Mouse (Mus musculus) hindbrain, embryonic 15.5 days (tissue): ENCODE data around the gene Ctcfl. TPM values are rescaled to one million over a fixed set of nuclear protein-coding genes. Genes with fewer than 3 reads are reported as not detected.

Experiments
- ATAC-seq: fragments of 200-750 bp; cut with Nextera tagmentation; 2 replicates; pipeline ENCODE4 v1.8.0; 2017; ENCODE audit warnings: low read depth, moderate number of reproducible peaks, moderate TSS enrichment; ENCODE audit not compliant: low FRiP score
- H3K27ac ChIP-seq: fragments of 300-500 bp; sonication (generic); replicated peaks from 2 replicates; pipeline ENCODE4 v1.5.1; 2015; ENCODE audit warnings: mild to moderate bottlenecking, inconsistent platforms
- H3K27me3 ChIP-seq: fragments of 300-500 bp; sonication (generic); 2 replicates; pipeline ENCODE4 v1.6.1; 2015; ENCODE audit warnings: control low read depth, inconsistent platforms
- H3K36me3 ChIP-seq: fragments of 300-500 bp; sonication (generic); 2 replicates; pipeline ENCODE4 v1.6.1; 2015; ENCODE audit warnings: control low read depth, inconsistent platforms
- H3K4me1 ChIP-seq: fragments of 300-500 bp; sonication (generic); replicated peaks from 2 replicates; pipeline ENCODE4 v1.6.1; 2015; ENCODE audit warnings: control low read depth, inconsistent platforms
- H3K4me2 ChIP-seq: fragments of 300-500 bp; sonication (generic); 2 replicates; pipeline ENCODE4 v1.6.1; 2015; ENCODE audit warnings: moderate library complexity, mild to moderate bottlenecking, inconsistent platforms
- H3K4me3 ChIP-seq: fragments of 300-500 bp; sonication (generic); 2 replicates; pipeline ENCODE4 v1.5.1; 2015; ENCODE audit warnings: mild to moderate bottlenecking, inconsistent platforms
- H3K9ac ChIP-seq: fragments of 300-500 bp; sonication (generic); 2 replicates; pipeline ENCODE4 v1.6.1; 2015; ENCODE audit warnings: inconsistent platforms
- H3K9me3 ChIP-seq: fragments of 300-500 bp; sonication (generic); 2 replicates; pipeline ENCODE4 v1.6.1; 2016; ENCODE audit warnings: control low read depth, inconsistent platforms
- WGBS: fragments of 180-500 bp; shearing (Covaris S2); methylation state at CpG from one replicate; pipeline ENCODE4 v1.1.7; 2015; 5-methylcytosine and 5-hydroxymethylcytosine counted together
- polyA plus RNA-seq: library from polyadenylated mRNA; unstranded; fragments of >200 nt; fragmentation: Nextera tagmentation; extraction: Ambion mirVana; gene quantifications from 2 replicates; pipeline ENCODE4 v1.2.1, GENCODE M21; 2015

The Ctcfl gene
- polyA plus RNA-seq, 1 experiment from 2014 or later: 0.04 TPM

GRCm38 (mm10) chr2:173053846-173054245 is 65.5 kb downstream of the Ctcfl start:
- Histone ChIP-seq H3K27ac (no peak overlapping the region), H3K9me3 (no peaks in the 10 kb centered on the region), H3K9ac (no peak overlapping the region), H3K36me3 (no peaks in the 10 kb centered on the region), H3K4me1 (no peaks in the 10 kb centered on the region), H3K27me3 (no peaks in the 10 kb centered on the region), H3K4me2 (no peak overlapping the region), H3K4me3 (no peak overlapping the region)
- 85% methylated on average over 6 of the region's 6 CpGs for WGBS
- ATAC-seq: no peak

- no peaks in the 10 kb centered on the region for H3K27me3 ChIP-seq
- H3K4me2 ChIP-seq: no peak overlapping the region
- no peaks in the 10 kb centered on the region for H3K36me3 ChIP-seq
- WGBS: 95% methylated on average over 8 of the region's 8 CpGs
- no peaks in the 10 kb centered on the region for H3K9me3 ChIP-seq
- no peaks in the 10 kb centered on the region for H3K4me1 ChIP-seq
- no peak for ATAC-seq
- H3K9ac ChIP-seq: no peak overlapping the region
- no peak overlapping the region for H3K4me3 ChIP-seq
- no peak overlapping the region for H3K27ac ChIP-seq
Observed at GRCm38 (mm10) chr2:173052881-173053280, 66.4 kb downstream of the Ctcfl start.

- no peak overlapping the region for H3K4me3 ChIP-seq
- no peaks in the 10 kb centered on the region for H3K36me3 ChIP-seq
- WGBS: 48% methylated on average over 8 of the region's 8 CpGs
- H3K27ac ChIP-seq: no peak overlapping the region
- no peak for ATAC-seq
- H3K27me3 ChIP-seq: no peaks in the 10 kb centered on the region
- H3K4me1 ChIP-seq: no peaks in the 10 kb centered on the region
- H3K9me3 ChIP-seq: no peaks in the 10 kb centered on the region
- H3K9ac ChIP-seq: no peak overlapping the region
- H3K4me2 ChIP-seq: no peak overlapping the region
Observed at GRCm38 (mm10) chr2:173050604-173051382, 68.5 kb downstream of the Ctcfl start.

- no peak overlapping the region for H3K27ac ChIP-seq
- no peaks in the 10 kb centered on the region for H3K9me3 ChIP-seq
- ATAC-seq: no peak
- no peaks in the 10 kb centered on the region for H3K27me3 ChIP-seq
- WGBS: 46% methylated on average over 6 of the region's 6 CpGs
- H3K36me3 ChIP-seq: no peaks in the 10 kb centered on the region
- H3K4me3 ChIP-seq: no peak overlapping the region
- H3K9ac ChIP-seq: no peak overlapping the region
- H3K4me1 ChIP-seq: no peaks in the 10 kb centered on the region
- H3K4me2 ChIP-seq: no peak overlapping the region
Observed at GRCm38 (mm10) chr2:173049817-173050216, 69.5 kb downstream of the Ctcfl start.

- H3K9me3 ChIP-seq: no peaks in the 10 kb centered on the region
- no peaks in the 10 kb centered on the region for H3K4me1 ChIP-seq
- H3K4me2 ChIP-seq: no peak overlapping the region
- no peaks in the 10 kb centered on the region for H3K36me3 ChIP-seq
- H3K4me3 ChIP-seq: no peak overlapping the region
- H3K27me3 ChIP-seq: no peaks in the 10 kb centered on the region
- no peak overlapping the region for H3K9ac ChIP-seq
- ATAC-seq: no peak
- WGBS: 91% methylated on average over 3 of the region's 3 CpGs
- no peak overlapping the region for H3K27ac ChIP-seq
Observed at GRCm38 (mm10) chr2:173049231-173049630, 70.1 kb downstream of the Ctcfl start.

- Histone ChIP-seq H3K4me1 (no peaks in the 10 kb centered on the region), H3K9ac (no peak overlapping the region), H3K4me3 (no peak overlapping the region), H3K9me3 (no peaks in the 10 kb centered on the region), H3K27me3 (no peaks in the 10 kb centered on the region), H3K4me2 (no peak overlapping the region), H3K27ac (no peak overlapping the region), H3K36me3 (no peaks in the 10 kb centered on the region)
- ATAC-seq: no peak
- WGBS: 46% methylated on average over 17 of the region's 17 CpGs
Observed at GRCm38 (mm10) chr2:173048041-173048745, 71.1 kb downstream of the Ctcfl start.

GRCm38 (mm10) chr2:173047471-173047870 is 71.9 kb downstream of the Ctcfl start:
- H3K4me1 ChIP-seq: no peaks in the 10 kb centered on the region
- ATAC-seq: no peak
- no peaks in the 10 kb centered on the region for H3K27me3 ChIP-seq
- H3K27ac ChIP-seq: no peak overlapping the region
- H3K9me3 ChIP-seq: no peaks in the 10 kb centered on the region
- no peak overlapping the region for H3K9ac ChIP-seq
- 52% methylated on average over 5 of the region's 5 CpGs for WGBS
- H3K4me2 ChIP-seq: no peak overlapping the region
- H3K36me3 ChIP-seq: no peaks in the 10 kb centered on the region
- no peak overlapping the region for H3K4me3 ChIP-seq

GRCm38 (mm10) chr2:173046582-173047297 is 72.6 kb downstream of the Ctcfl start:
- WGBS: 77% methylated on average over 15 of the region's 15 CpGs
- no peak overlapping the region for H3K9ac ChIP-seq
- no peak overlapping the region for H3K4me2 ChIP-seq
- no peak overlapping the region for H3K4me3 ChIP-seq
- no peaks in the 10 kb centered on the region for H3K4me1 ChIP-seq
- H3K27ac ChIP-seq: no peak overlapping the region
- H3K9me3 ChIP-seq: no peaks in the 10 kb centered on the region
- H3K36me3 ChIP-seq: no peaks in the 10 kb centered on the region
- no peaks in the 10 kb centered on the region for H3K27me3 ChIP-seq
- ATAC-seq: no peak

- H3K4me3 ChIP-seq: no peak overlapping the region
- no peak overlapping the region for H3K4me2 ChIP-seq
- H3K9me3 ChIP-seq: no peaks in the 10 kb centered on the region
- H3K9ac ChIP-seq: no peak overlapping the region
- H3K27ac ChIP-seq: no peak overlapping the region
- no peaks in the 10 kb centered on the region for H3K27me3 ChIP-seq
- no peaks in the 10 kb centered on the region for H3K4me1 ChIP-seq
- ATAC-seq: no peak
- WGBS: 78% methylated on average over 18 of the region's 18 CpGs
- H3K36me3 ChIP-seq: no peaks in the 10 kb centered on the region
Observed at GRCm38 (mm10) chr2:173044198-173044970, 74.9 kb downstream of the Ctcfl start.
